Mouse (Mus musculus) adrenal gland, postnatal 25 days (tissue): Measurements from ENCODE around the gene Angel1. TPM values are rescaled to one million over a fixed set of nuclear protein-coding genes. Genes with fewer than 3 reads are reported as not detected.

Source experiments
- DNase-seq: peaks from one replicate; pipeline ENCODE4 v3.0.0; 2021; ENCODE audit warnings: mixed read lengths
- total RNA-seq: library from RNA; stranded (reverse); gene quantifications from 2 replicates; pipeline ENCODE4 v1.2.3, GENCODE M21; 2021

The Angel1 gene
- total RNA-seq, 1 experiment from 2014 or later, result 3.8 TPM

GRCm38 (mm10) chr12:86678591-86679545, 47.4 kb downstream of the Angel1 start, which contains the start of gene Vash1:
Vash1 (plus strand) TSS chr12:86678700.
- peak; percentile 74 for DNase-seq

GRCm38 (mm10) chr12:86672507-86672906, 53.8 kb downstream of the Angel1 start:
- no peak for DNase-seq

- DNase-seq, result no peak
Measured at GRCm38 (mm10) chr12:86672105-86672504, 54.2 kb downstream of the Angel1 start.

GRCm38 (mm10) chr12:86668404-86668803, 57.9 kb downstream of the Angel1 start:
- no peak for DNase-seq

- DNase-seq, result no peak
Measured at GRCm38 (mm10) chr12:86665656-86666055, 60.6 kb downstream of the Angel1 start.

- no peak for DNase-seq
Measured at GRCm38 (mm10) chr12:86660466-86660865, 65.8 kb downstream of the Angel1 start.

- no peak for DNase-seq
Measured at GRCm38 (mm10) chr12:86659447-86659968, 66.8 kb downstream of the Angel1 start.

GRCm38 (mm10) chr12:86652570-86653041, 73.7 kb downstream of the Angel1 start:
- peak; percentile 78 for DNase-seq

GRCm38 (mm10) chr12:86651301-86651860, 74.9 kb downstream of the Angel1 start:
- no peak for DNase-seq

Other genes starting within 250 kb of the Angel1 start
- gene Vash1, start 47.8 kb downstream of the Angel1 start, total RNA-seq, result 4.3 and 5.6 TPM in 2 replicates
- not detected in 2 replicates for gene Lrrc74a, start 7.9 kb upstream of the Angel1 start, total RNA-seq
- gene Irf2bpl, start 158.3 kb upstream of the Angel1 start, total RNA-seq, result 65.4 and 74.6 TPM in 2 replicates
- gene Cipc, start 220.6 kb upstream of the Angel1 start, total RNA-seq, result 29.9 and 31.0 TPM in 2 replicates